Mouse (Mus musculus) limb, embryonic 12.5 days (tissue): ENCODE results near the gene Pon3. TPM values are rescaled to one million over a fixed set of nuclear protein-coding genes. Genes with fewer than 3 reads are reported as not detected.
A peak's percentile ranks its signal among the peaks of the same experiment; 100 is the strongest.

Experiments
- ATAC-seq: fragments of 200-750 bp; cut with Nextera tagmentation; 2 replicates; pipeline ENCODE4 v1.8.0; 2017; ENCODE audit warnings: low read depth, moderate TSS enrichment; ENCODE audit not compliant: insufficient number of reproducible peaks, insufficient read depth, low FRiP score, low TSS enrichment
- H3K27ac ChIP-seq: fragments of 300-500 bp; sonication (generic); 2 replicates; pipeline ENCODE4 v1.5.1; 2016; ENCODE audit warnings: mild to moderate bottlenecking, moderate library complexity
- H3K27me3 ChIP-seq: fragments of 300-500 bp; sonication (generic); 2 replicates; pipeline ENCODE4 v1.6.1; 2016; ENCODE audit warnings: mild to moderate bottlenecking, moderate library complexity
- H3K36me3 ChIP-seq: fragments of 300-500 bp; sonication (generic); 2 replicates; pipeline ENCODE4 v1.6.1; 2016; ENCODE audit warnings: mild to moderate bottlenecking, moderate library complexity
- H3K4me1 ChIP-seq: fragments of 300-500 bp; sonication (generic); replicated peaks from 2 replicates; pipeline ENCODE4 v1.6.1; 2016
- H3K4me2 ChIP-seq: fragments of 300-500 bp; sonication (generic); 2 replicates; pipeline ENCODE4 v1.6.1; 2016; ENCODE audit warnings: mild to moderate bottlenecking, moderate library complexity
- H3K4me3 ChIP-seq: fragments of 300-500 bp; sonication (generic); replicated peaks from 2 replicates; pipeline ENCODE4 v1.5.1; 2016; ENCODE audit warnings: mild to moderate bottlenecking
- H3K9ac ChIP-seq: fragments of 300-500 bp; sonication (generic); replicated peaks from 2 replicates; pipeline ENCODE4 v1.6.1; 2016; ENCODE audit warnings: mild to moderate bottlenecking, moderate library complexity
- H3K9me3 ChIP-seq: fragments of 300-500 bp; sonication (generic); 2 replicates; pipeline ENCODE4 v1.6.1; 2016; ENCODE audit warnings: mild to moderate bottlenecking, moderate library complexity
- WGBS: fragments of 180-500 bp; shearing (Covaris S2); methylation state at CpG from one replicate; pipeline ENCODE4 v1.1.7; 2016; 5-methylcytosine and 5-hydroxymethylcytosine counted together
- polyA plus RNA-seq: library from polyadenylated mRNA; unstranded; fragments of >200 nt; fragmentation: Nextera tagmentation; extraction: Ambion mirVana; gene quantifications from 2 replicates; pipeline ENCODE4 v1.2.1, GENCODE M21; 2016

Gene Pon3
- polyA plus RNA-seq, 1 experiment from 2014 or later: 6.9 TPM

GRCm38 (mm10) chr6:5179189-5179588, 76.9 kb downstream of the Pon3 start:
- Histone ChIP-seq H3K9ac (no peak overlapping the region), H3K27me3 (no peaks in the 10 kb centered on the region), H3K9me3 (no peaks in the 10 kb centered on the region), H3K4me2 (no peak overlapping the region), H3K27ac (no peak overlapping the region), H3K4me3 (no peak overlapping the region), H3K4me1 (peaks cover 22% of the 10 kb centered on the region), H3K36me3 (no peaks in the 10 kb centered on the region)
- peak; percentile 82; the same call in 1 of the 2 replicates for ATAC-seq
- 46% methylated on average over 6 of the region's 6 CpGs for WGBS

GRCm38 (mm10) chr6:5177967-5178891, 77.9 kb downstream of the Pon3 start:
- Histone ChIP-seq H3K9me3 (no peaks in the 10 kb centered on the region), H3K27ac (peak overlapping the region; percentile 53), H3K4me2 (peak overlapping the region; percentile 49), H3K4me1 (peaks cover 22% of the 10 kb centered on the region), H3K9ac (no peak overlapping the region; the same call in 1 of the 2 replicates), H3K4me3 (0 out of 2 replicates have a peak overlapping the region, but pooled peaks have one; percentile 7), H3K36me3 (no peaks in the 10 kb centered on the region), H3K27me3 (no peaks in the 10 kb centered on the region)
- WGBS: 47% methylated on average over 19 of the region's 19 CpGs
- peak; percentile 43; the same call in 1 of the 2 replicates for ATAC-seq

DNA sequence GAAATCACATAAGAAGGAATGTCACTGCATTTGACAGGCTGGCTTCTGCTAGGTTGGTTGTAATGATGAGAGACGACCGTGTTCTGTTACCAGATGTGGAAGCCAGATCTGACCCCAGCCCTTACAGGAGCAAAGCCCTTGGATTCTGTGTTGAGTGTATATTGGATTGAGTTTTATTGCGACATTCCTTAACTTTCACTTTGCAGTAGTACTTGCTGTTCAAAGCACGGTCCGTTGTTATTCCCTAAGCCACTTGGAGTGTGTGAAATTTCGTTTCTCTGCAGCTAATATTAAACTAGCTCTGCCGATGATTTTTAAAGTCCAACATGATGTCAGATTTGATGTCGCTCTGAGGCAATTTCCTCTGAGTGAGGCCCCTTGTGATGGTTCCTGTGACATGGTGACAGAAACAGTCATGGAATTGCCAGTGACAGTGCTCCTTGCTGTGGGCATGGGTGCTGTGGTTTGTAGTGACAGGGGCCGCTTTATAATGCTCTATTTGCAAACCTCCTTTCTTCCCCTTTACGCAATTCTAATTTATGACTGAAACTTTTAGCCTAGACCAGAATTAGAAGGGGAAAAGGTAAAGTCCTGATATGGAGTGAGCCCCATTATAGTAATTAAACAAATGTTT, 81.8 kb downstream of the Pon3 start:
- H3K36me3 ChIP-seq: no peaks in the 10 kb centered on the region
- H3K9me3 ChIP-seq: no peaks in the 10 kb centered on the region
- H3K27ac ChIP-seq: no peak overlapping the region
- 66% methylated on average over 10 of the region's 10 CpGs for WGBS
- H3K4me3 ChIP-seq: no peak overlapping the region
- H3K9ac ChIP-seq: no peak overlapping the region
- no peaks in the 10 kb centered on the region for H3K27me3 ChIP-seq
- no peak for ATAC-seq
- H3K4me1 ChIP-seq: peaks cover 15% of the 10 kb centered on the region
- no peak overlapping the region for H3K4me2 ChIP-seq

GRCm38 (mm10) chr6:5172571-5172970, 83.5 kb downstream of the Pon3 start:
- WGBS: 80% methylated on average over 9 of the region's 9 CpGs
- no peaks in the 10 kb centered on the region; the same call in 1 of the 2 replicates for H3K4me1 ChIP-seq
- no peaks in the 10 kb centered on the region for H3K27me3 ChIP-seq
- H3K9ac ChIP-seq: no peak overlapping the region
- ATAC-seq: no peak
- H3K27ac ChIP-seq: no peak overlapping the region
- H3K9me3 ChIP-seq: no peaks in the 10 kb centered on the region
- H3K4me3 ChIP-seq: no peak overlapping the region
- H3K36me3 ChIP-seq: no peaks in the 10 kb centered on the region
- no peak overlapping the region for H3K4me2 ChIP-seq

DNA sequence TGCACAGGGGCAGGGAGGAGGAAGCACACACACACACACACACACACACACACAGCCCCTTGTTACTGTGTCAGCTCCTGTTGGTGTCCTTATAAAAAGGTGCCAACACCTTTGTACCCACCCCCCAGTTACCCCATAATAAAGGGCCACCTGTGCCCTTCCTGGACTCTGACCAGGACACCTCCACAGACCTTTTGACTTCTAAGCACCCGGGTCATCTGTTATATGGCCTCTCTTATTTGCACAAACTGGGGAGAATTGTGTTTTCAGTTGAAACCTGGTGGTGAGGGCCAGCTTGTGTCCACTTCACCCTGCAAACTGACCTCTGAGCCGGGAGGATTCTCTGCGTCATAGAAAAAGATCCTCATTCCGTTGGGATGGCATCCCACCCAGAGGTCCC, 84.7 kb downstream of the Pon3 start:
- no peak overlapping the region for H3K27ac ChIP-seq
- H3K4me2 ChIP-seq: no peak overlapping the region
- no peak for ATAC-seq
- no peaks in the 10 kb centered on the region; the same call in 1 of the 2 replicates for H3K4me1 ChIP-seq
- no peaks in the 10 kb centered on the region for H3K36me3 ChIP-seq
- WGBS: 75% methylated on average over 4 of the region's 4 CpGs
- H3K9me3 ChIP-seq: no peaks in the 10 kb centered on the region
- H3K4me3 ChIP-seq: no peak overlapping the region
- H3K27me3 ChIP-seq: no peaks in the 10 kb centered on the region
- no peak overlapping the region for H3K9ac ChIP-seq

Other genes starting within 250 kb of the Pon3 start
- 0.23 TPM in 1 of 2 replicates, not detected in the other for gene Pon1, start 62.3 kb downstream of the Pon3 start, polyA plus RNA-seq
- 18.1 and 18.3 TPM in 2 replicates for gene Pon2, start 42.2 kb upstream of the Pon3 start, polyA plus RNA-seq
- 109 and 119 TPM in 2 replicates for gene Asb4, start 127.1 kb upstream of the Pon3 start, polyA plus RNA-seq
- 1.4 and 1.6 TPM in 2 replicates for gene Pdk4, start 240.0 kb upstream of the Pon3 start, polyA plus RNA-seq